Mouse (Mus musculus): ENCODE measurements at regions not wholly inside any gene's neighbourhood (a gene's known extent, or its start where the extent isn't known, plus 50 kb on each side); places are given as distances from the start of the nearest gene placed in this dataset.

GRCm38 (mm10) chr9:99800076-99800475, 75.9 kb downstream of the Sox14 start:
- peak; percentile 2 for DNase-seq

- peak; percentile 9 for DNase-seq
These were observed 76.5 kb downstream of the Sox14 start for GRCm38 (mm10) chr9:99799387-99800021.

- no peak for DNase-seq
These were observed 78.8 kb downstream of the Sox14 start for GRCm38 (mm10) chr9:99797066-99797770.

- no peak for DNase-seq
These were observed 75.6 kb upstream of the Cldn18 start for GRCm38 (mm10) chr9:99792700-99793099.

GRCm38 (mm10) chr9:99786864-99787263, 69.8 kb upstream of the Cldn18 start:
- DNase-seq = no peak

GRCm38 (mm10) chr9:99783156-99783555, 66.1 kb upstream of the Cldn18 start:
- no peak for DNase-seq

GRCm38 (mm10) chr9:99782364-99783119, 65.5 kb upstream of the Cldn18 start:
- no peak for DNase-seq

- DNase-seq = no peak
These were observed 61.8 kb upstream of the Cldn18 start for GRCm38 (mm10) chr9:99778871-99779270.

GRCm38 (mm10) chr9:99770696-99771095, 53.6 kb upstream of the Cldn18 start:
- DNase-seq = no peak

All from kidney, adult 18-20 months (tissue).